Mouse (Mus musculus) heart, adult 11 months (tissue): ENCODE measurements at regions not wholly inside any gene's neighbourhood (a gene's known extent, or its start where the extent isn't known, plus 50 kb on each side); places are given as distances from the start of the nearest gene placed in this dataset.

Experiments
- DNase-seq: peaks from one replicate; pipeline ENCODE4 v3.0.0; 2022

DNA sequence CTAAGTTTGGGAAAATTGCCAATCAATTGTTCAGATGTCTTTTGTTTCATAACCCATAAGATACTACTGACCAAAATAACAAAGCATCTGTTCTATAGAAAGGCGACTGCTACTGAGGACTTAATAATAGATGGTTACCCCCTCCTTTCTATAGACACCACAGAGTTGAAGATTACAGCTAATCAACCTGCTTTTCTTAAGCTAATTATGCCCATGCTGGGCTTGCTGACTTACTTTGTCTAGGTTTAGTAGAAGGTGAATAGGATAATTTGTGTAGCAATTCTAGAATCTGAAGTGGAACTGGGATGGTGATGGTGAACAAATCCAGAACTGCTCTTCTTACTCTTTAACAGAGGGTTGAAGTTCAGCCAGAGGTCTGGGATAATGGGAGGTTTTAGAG is 53.8 kb upstream of the Tbx18 start:
- DNase-seq, result no peak

- DNase-seq, result peak; percentile 79
These were observed 80.7 kb upstream of the Tbx18 start for GRCm38 (mm10) chr9:87811746-87812145.

GRCm38 (mm10) chr9:87822276-87822675 is 91.2 kb upstream of the Tbx18 start:
- peak; percentile 55 for DNase-seq

DNA sequence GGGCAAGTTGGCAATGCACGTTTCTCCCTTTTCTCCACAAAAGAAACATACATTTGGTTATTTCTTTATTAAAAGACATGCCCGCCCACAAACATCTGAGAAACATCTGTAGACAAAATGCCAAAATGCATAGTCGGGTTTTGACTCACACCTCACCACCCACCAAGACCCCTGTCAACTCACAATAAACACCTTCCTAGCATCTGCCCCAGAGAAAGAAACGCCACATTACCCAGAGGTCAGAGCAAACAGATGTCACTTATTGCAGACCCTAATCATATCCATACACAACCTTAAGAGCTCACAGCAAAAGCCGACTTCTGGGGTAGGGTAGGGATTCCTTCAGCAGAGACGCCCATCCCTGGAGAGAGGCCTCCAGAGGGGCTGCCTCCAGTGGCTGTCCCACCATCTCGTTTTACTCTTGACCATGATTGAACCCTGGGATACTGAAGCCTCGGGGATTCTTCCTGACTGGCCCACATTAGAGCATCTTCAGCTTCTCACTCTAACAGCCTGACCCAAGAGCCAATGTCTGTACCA is 93.7 kb upstream of the Tbx18 start:
- peak; percentile 72 for DNase-seq

- peak; percentile 98 for DNase-seq
These were observed 112.8 kb upstream of the Tbx18 start for GRCm38 (mm10) chr9:87843898-87844297.

DNA sequence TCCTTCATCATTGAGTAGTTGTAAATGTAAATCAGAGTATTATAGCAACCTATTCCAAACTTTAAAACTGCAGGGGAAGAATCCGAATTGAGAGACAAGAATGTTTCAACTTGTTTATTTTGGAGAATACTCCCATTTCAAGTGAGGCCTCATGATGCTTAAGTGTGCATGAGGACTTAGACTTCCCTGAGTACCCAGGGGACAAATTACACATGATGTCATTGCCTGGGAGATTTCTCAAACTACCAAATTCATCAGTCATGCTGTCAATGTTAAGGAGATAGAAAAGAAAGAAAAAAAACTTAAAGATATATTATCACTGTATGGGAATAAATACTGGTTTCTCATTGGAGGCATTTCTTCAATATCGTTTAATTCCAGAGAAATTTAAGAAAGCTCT is 113.4 kb upstream of the Tbx18 start:
- DNase-seq, result peak; percentile 85

- no peak for DNase-seq
These were observed 117.8 kb upstream of the Tbx18 start for GRCm38 (mm10) chr9:87848882-87849281.

DNA sequence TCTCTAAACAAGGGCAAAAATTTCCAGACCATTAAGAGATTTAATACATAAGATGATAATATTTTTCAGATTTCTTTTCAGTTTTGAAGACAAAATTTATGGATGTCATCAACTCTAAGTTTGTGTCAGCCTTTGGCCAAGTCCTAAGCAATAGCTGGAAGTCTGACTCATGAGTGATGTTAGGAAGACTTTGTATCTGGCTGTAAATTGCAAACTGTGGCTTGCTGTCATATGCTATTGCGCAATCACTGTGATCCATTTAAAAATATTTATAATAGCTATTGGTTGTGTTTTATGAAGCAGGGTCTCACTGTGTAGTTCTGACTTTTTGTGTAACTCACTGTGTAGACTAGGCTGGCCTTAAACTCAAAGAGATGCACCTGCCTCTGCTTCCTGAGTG is 119.1 kb upstream of the Tbx18 start:
- DNase-seq, result no peak

DNA sequence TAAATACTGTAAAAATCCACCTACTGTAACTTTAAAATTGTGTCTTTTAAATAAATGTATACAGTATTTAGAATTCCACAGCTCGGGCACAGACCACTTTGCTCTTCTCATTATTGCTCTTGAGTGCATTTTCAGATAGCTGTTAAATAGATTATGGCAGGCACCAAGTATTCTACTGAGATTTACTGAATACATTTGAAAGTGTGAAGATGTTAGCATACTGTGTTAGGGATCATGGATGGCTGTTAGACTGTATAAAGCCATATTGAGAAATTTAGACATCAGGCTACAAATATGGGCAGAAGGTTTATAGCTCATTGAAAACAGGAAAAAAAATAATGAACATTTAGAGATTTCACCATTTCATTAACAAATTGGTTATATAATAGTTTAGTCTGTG is 130.5 kb upstream of the Tbx18 start:
- no peak for DNase-seq

- DNase-seq, result no peak
These were observed 134.2 kb upstream of the Tbx18 start for GRCm38 (mm10) chr9:87865236-87865635.

DNA sequence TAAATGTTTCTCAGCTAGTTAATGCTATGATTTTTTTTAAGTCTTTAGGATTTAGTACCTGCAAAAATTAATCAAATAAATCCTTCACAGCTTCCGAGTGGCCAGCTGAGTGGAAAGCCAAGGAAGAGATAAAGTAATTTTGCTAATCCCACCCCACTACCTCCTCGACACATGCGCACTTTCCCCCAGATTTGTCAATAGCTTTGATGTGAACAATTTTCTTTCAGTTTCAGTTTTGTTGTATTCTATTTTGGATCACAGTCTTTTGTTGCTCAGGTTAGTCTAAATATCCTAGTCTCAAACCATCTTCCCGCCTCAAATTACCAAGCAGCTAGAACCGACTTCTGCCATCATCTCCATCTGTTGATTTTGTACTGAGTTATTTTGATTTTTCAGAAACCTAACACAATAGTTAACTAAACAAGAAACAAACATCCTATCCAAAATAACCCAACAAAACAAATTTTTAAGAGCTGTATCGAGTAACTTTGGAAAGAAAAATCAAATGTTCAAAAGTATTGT is 141.4 kb upstream of the Tbx18 start:
- DNase-seq, result no peak

DNA sequence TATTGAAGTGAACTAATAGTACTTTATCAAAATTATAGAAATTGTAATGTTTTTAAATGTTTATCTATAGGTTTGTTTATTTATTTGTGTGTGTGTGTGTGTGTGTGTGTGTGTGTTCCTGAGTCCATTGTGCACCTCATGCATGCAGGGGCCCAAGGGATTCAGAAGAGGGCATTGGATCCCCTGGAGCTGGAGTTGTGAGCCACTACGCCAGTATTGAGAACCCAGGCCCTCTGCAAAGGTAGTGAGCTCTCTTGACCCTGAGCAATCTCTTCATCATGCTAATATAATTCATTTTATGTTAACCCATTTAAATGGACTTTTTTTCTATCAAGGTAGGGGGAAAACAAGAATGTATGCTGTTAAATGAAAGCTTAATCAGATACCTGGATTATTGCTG is 151.5 kb upstream of the Tbx18 start:
- no peak for DNase-seq

DNA sequence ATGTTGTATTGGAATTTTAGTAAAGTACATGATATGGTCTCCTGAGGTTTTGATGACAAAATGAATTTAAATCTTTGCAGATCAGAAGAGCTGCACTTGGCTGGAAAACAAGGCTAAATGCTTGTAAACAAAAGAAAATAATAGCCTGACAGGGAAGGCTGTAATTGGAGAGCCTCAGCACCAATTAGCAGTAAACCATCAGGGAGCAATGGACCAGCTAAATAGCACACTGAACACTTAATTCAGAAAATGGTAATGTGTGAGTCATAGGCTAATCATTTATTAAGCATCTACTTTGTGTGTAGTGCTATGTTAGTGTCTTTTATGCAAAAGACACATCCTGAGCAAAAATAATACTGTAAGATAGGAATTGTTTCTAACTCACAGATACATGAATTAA is 152.0 kb upstream of the Tbx18 start:
- DNase-seq, result no peak

DNA sequence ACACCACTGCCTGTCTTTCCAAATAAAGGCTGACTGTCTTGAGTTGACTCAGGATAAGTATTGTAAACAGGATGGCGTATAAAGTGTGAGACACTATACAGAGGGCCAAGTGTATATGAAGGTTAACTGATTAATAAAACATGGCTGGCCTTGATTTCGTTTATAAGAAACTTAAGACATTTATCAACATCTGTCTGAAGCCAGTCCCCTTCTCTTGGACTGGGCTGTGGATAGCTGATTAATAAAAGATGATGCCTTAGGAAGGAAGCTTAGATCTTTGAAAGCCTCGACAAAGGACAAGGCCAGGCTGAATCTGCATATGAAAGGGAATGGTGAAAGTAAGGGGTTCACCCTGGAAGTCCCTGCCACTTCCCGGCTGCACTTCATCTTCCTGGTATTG is 163.0 kb upstream of the Tbx18 start:
- DNase-seq, result peak; percentile 57

DNA sequence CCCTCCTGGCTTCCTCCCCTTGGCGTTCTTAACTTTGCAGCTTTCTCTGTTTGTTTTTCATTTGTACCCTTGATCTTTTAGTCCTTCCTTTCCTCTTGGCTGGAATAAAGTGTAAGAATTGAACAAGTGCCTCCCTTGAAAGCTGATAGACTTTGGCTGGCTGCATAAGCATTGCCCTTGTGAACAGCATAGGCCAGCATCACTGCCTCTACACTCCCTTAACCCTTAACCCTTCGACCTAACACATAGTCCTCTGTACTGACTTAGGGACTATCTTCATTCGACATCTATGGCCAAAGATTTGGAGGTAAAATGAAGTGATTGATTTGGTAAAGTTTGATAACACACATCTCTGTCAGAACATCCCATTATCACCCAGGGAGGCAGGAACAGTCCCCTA is 163.5 kb upstream of the Tbx18 start:
- DNase-seq, result peak; percentile 36

- DNase-seq, result peak; percentile 69
These were observed 164.5 kb upstream of the Tbx18 start for GRCm38 (mm10) chr9:87895526-87895925.

DNA sequence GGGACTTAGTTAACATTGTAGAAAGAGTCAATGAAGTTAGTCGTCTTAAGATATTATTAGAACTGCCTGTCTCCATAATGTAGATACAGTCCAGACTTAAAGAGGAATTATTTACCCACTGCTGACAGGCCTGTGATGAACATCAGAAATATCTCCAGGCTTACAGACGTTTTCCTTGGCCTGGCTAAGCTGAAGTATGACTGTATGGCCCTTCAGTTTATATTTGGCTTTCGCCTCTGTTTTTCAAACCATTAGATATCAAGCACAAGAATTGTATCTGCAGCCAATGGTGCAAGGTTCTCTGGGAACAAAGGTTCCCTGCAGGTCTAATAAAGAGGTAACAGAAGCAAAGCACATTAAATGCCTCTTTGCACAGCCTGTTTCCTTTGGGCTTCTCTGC is 166.3 kb upstream of the Tbx18 start:
- peak; percentile 79 for DNase-seq

- DNase-seq, result peak; percentile 35
These were observed 168.3 kb upstream of the Tbx18 start for GRCm38 (mm10) chr9:87899368-87899767.

GRCm38 (mm10) chr9:87899800-87900199 is 168.7 kb upstream of the Tbx18 start:
- peak; percentile 73 for DNase-seq

GRCm38 (mm10) chr9:87921291-87921690 is 190.2 kb upstream of the Tbx18 start:
- no peak for DNase-seq

DNA sequence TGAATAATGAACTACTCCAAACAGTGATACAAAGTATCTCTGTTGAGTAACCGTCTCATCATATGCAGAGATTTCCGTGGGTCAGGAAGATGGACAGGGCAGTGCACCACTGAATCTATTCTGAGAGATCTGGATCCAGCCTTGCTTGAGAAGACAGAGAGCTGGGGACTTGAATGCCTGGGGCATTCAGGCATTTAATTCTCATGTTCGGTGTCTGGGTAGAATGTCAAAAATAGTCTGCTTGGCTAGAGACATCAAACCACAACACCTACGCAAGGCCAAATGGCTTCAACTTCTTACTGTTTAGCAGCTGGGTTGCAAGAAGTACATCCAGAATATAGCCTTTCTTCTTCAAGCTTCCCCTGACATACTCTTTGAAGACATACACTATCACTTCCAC is 194.1 kb upstream of the Tbx18 start:
- DNase-seq, result no peak

- no peak for DNase-seq
These were observed 202.2 kb upstream of the Tbx18 start for GRCm38 (mm10) chr9:87933230-87933629.

GRCm38 (mm10) chr9:87952426-87952825 is 221.4 kb upstream of the Tbx18 start:
- DNase-seq, result no peak

DNA sequence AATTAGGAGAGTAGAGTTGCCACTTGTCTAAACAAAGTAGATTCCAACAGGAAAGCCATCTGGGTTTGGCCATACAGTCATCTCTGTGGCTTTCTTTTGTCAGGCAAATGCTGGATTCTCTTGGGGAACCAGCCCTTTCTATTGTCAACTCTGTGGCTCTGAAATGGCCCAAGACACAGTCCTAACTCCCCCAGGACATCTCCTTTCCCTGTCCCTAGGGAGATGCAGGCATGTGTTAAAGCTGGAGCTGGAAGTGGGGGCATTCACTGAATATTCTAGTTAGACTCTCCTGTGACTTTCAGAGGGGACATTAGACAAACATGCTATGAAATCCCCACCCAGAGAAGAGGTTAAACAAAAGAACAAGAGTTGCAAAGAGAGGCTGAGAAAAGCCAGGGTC is 223.9 kb upstream of the Tbx18 start:
- DNase-seq, result peak; percentile 63

DNA sequence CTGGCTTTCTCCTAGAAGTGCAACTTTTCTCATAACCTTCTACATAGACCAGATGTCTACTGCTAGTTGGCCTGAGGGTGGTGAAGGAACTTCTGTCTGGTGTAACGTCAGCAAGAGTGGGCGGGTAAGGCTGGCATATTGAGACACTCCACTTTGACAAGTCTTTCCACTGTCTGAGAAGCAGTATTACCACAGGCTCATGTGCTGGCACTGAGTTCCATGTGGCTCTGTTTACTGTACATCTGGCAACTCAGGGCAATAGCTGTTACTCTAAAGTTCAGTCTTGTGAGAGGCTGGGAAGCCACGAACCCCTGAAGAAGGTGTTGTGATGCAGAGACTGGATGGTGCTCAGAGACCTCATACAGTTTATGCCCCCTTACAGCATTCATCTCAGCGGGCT is 230.7 kb upstream of the Tbx18 start:
- peak; percentile 70 for DNase-seq

DNA sequence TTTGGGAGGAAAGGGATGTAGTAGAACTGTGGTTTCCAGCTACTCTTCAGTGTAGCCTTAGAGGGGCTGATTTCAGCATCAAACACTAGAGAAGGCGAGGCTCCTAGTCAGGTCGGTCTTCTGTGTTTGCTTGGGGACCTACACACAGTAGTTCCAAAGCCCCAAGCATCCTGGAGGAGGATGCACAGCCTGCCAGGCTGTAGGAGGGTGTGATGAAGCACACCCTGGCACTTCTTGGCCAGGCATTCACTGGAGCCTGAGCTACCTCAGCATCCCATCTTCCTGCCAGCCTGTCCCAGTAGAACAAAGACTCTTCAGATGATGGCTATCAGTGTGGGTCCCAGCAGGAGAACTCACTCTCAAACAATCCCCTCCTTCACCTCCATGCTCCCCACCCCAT is 233.4 kb upstream of the Tbx18 start:
- DNase-seq, result peak; percentile 68
